Mouse (Mus musculus) CH12.LX (cell line): ENCODE results near the gene Dnm2. TPM values are rescaled to one million over a fixed set of nuclear protein-coding genes. Genes with fewer than 3 reads are reported as not detected.

Source experiments
- DNase-seq: peaks from one replicate; pipeline ENCODE4 v3.0.0-alpha.2; 2013; ENCODE audit errors: extremely low read depth
- H3K27ac ChIP-seq: 2 replicates; pipeline ENCODE4 v1.5.1; 2012; ENCODE audit warnings: low read depth, mild to moderate bottlenecking, control low read depth, moderate library complexity; ENCODE audit not compliant: insufficient read depth
- H3K27me3 ChIP-seq: replicated peaks from 2 replicates; pipeline ENCODE3; 2012; ENCODE audit warnings: inconsistent platforms
- H3K36me3 ChIP-seq, 2 experiments: replicated peaks in 1 of 2; 2 replicates each; pipeline versions ENCODE3 to v1.6.1; 2012; ENCODE audit warnings: inconsistent platforms in 1 of 2, low read length in 1 of 2, mild to moderate bottlenecking in 1 of 2, mixed read lengths in 1 of 2, moderate library complexity in 1 of 2; ENCODE audit not compliant: control insufficient read depth in 1 of 2, insufficient read depth in 1 of 2
- H3K4me1 ChIP-seq, 2 experiments: 2 replicates each; pipeline ENCODE4 v1.6.1; 2012; ENCODE audit warnings: inconsistent platforms in 1 of 2, moderate library complexity in 1 of 2; ENCODE audit not compliant: insufficient read depth in 2 of 2, control insufficient read depth in 1 of 2
- H3K4me2 ChIP-seq: 2 replicates; pipeline ENCODE4 v1.6.1; 2012; ENCODE audit warnings: low read depth, mild to moderate bottlenecking, control low read depth; ENCODE audit not compliant: poor library complexity, insufficient read depth, severe bottlenecking
- H3K4me3 ChIP-seq, 3 experiments: fragments of 150-350 bp in 1 of 3; sonication (generic) in 1 of 3; replicated peaks in 1 of 3; 2 replicates each; pipeline versions ENCODE3 to v1.5.1; 2011 to 2012; ENCODE audit warnings: low read depth in 2 of 3, low read length in 2 of 3, mild to moderate bottlenecking in 2 of 3, moderate library complexity in 2 of 3, control low read depth in 1 of 3, improper control_type of control experiment in 1 of 3, inconsistent platforms in 1 of 3, mixed read lengths in 1 of 3; ENCODE audit not compliant: poor library complexity in 1 of 3
- H3K79me2 ChIP-seq: replicated peaks from 2 replicates; pipeline ENCODE4 v1.6.1; 2012; ENCODE audit warnings: mild to moderate bottlenecking, moderate library complexity; ENCODE audit not compliant: control insufficient read depth, poor library complexity, insufficient read depth, severe bottlenecking; ENCODE audit errors: extremely low read depth
- H3K9ac ChIP-seq: 2 replicates; pipeline ENCODE4 v1.6.1; 2012; ENCODE audit warnings: low read depth, mild to moderate bottlenecking, control low read depth, moderate library complexity; ENCODE audit not compliant: insufficient read depth
- H3K9me3 ChIP-seq: replicated peaks from 2 replicates; pipeline ENCODE3; 2012; ENCODE audit warnings: low read length, inconsistent platforms, mixed read lengths
- CHD1 ChIP-seq: IDR thresholded peaks from 2 replicates; pipeline ENCODE4 v1.6.1; 2012; ENCODE audit warnings: low read depth, low read length, improper control_type of control experiment, inconsistent platforms
- CHD2 ChIP-seq: IDR thresholded peaks from 2 replicates; pipeline ENCODE4 v1.6.1; 2011; ENCODE audit warnings: low read length, improper control_type of control experiment
- CTCF ChIP-seq, 2 experiments: IDR thresholded peaks in 1 of 2; conservative IDR thresholded peaks in 1 of 2; 2 replicates each; pipeline ENCODE4 v1.5.1; 2011 to 2012; ENCODE audit warnings: low read depth in 2 of 2, low read length in 2 of 2, improper control_type of control experiment in 1 of 2, inconsistent platforms in 1 of 2, mild to moderate bottlenecking in 1 of 2, moderate library complexity in 1 of 2
- ELF1 ChIP-seq: IDR thresholded peaks from 2 replicates; pipeline ENCODE4 v1.6.1; 2014; ENCODE audit warnings: low read depth, mild to moderate bottlenecking, inconsistent platforms, low read length, improper control_type of control experiment
- HCFC1 ChIP-seq: IDR thresholded peaks from 2 replicates; pipeline ENCODE4 v1.6.1; 2012; ENCODE audit warnings: low read depth, mild to moderate bottlenecking, inconsistent platforms, low read length, improper control_type of control experiment
- JUN ChIP-seq: IDR thresholded peaks from 2 replicates; pipeline ENCODE4 v1.6.1; 2011; ENCODE audit warnings: low read depth, mild to moderate bottlenecking, low read length, improper control_type of control experiment, moderate library complexity; ENCODE audit not compliant: insufficient read depth
- JUND ChIP-seq: conservative IDR thresholded peaks from 2 replicates; pipeline ENCODE4 v1.6.1; 2011; ENCODE audit warnings: low read depth, low read length, improper control_type of control experiment
- MYC ChIP-seq: IDR thresholded peaks from 2 replicates; pipeline ENCODE4 v1.6.1; 2011; ENCODE audit warnings: low read depth, mild to moderate bottlenecking, improper control_type of control experiment, low read length
- NELFE ChIP-seq: IDR thresholded peaks from 2 replicates; pipeline ENCODE4 v1.6.1; 2011; ENCODE audit warnings: low read depth, low read length, improper control_type of control experiment
- NRF1 ChIP-seq: IDR thresholded peaks from 2 replicates; pipeline ENCODE4 v1.6.1; 2014; ENCODE audit warnings: low read depth, mild to moderate bottlenecking, inconsistent platforms, low read length, improper control_type of control experiment, moderate library complexity
- PAX5 ChIP-seq: IDR thresholded peaks from 2 replicates; pipeline ENCODE4 v1.6.1; 2012; ENCODE audit warnings: low read length, inconsistent platforms, mixed read lengths
- POLR2A ChIP-seq: IDR thresholded peaks from 2 replicates; pipeline ENCODE4 v1.6.1; 2011; ENCODE audit warnings: low read depth, mild to moderate bottlenecking, improper control_type of control experiment, low read length
- RAD21 ChIP-seq: IDR thresholded peaks from 2 replicates; pipeline ENCODE4 v1.6.1; 2011; ENCODE audit warnings: low read depth, mild to moderate bottlenecking, low read length, improper control_type of control experiment, moderate library complexity
- SIN3A ChIP-seq: IDR thresholded peaks from 2 replicates; pipeline ENCODE4 v1.6.1; 2012; ENCODE audit warnings: low read length, improper control_type of control experiment, inconsistent platforms
- SMC3 ChIP-seq: IDR thresholded peaks from 2 replicates; pipeline ENCODE4 v1.6.1; 2011; ENCODE audit warnings: low read depth, low read length, improper control_type of control experiment
- TBP ChIP-seq: conservative IDR thresholded peaks from 2 replicates; pipeline ENCODE4 v1.6.1; 2011; ENCODE audit warnings: low read depth, low read length, improper control_type of control experiment
- UBTF ChIP-seq: IDR thresholded peaks from 2 replicates; pipeline ENCODE4 v1.6.1; 2012; ENCODE audit warnings: low read depth, mild to moderate bottlenecking, inconsistent platforms, low read length, improper control_type of control experiment, moderate library complexity
- USF1 ChIP-seq: IDR thresholded peaks from 2 replicates; pipeline ENCODE4 v1.6.1; 2014; ENCODE audit warnings: low read depth, mild to moderate bottlenecking, inconsistent platforms, low read length, improper control_type of control experiment
- USF2 ChIP-seq: conservative IDR thresholded peaks from 2 replicates; pipeline ENCODE4 v1.6.1; 2011; ENCODE audit warnings: low read depth, low read length, improper control_type of control experiment
- ZC3H11A ChIP-seq: IDR thresholded peaks from 2 replicates; pipeline ENCODE4 v1.6.1; 2012; ENCODE audit warnings: low read depth, mild to moderate bottlenecking, inconsistent platforms, low read length, improper control_type of control experiment
- ZKSCAN1 ChIP-seq: IDR thresholded peaks from 2 replicates; pipeline ENCODE4 v1.6.1; 2012; ENCODE audit warnings: low read depth, inconsistent platforms, low read length, improper control_type of control experiment, borderline replicate concordance
- ZMIZ1 ChIP-seq: IDR thresholded peaks from 2 replicates; pipeline ENCODE4 v1.6.1; 2012; ENCODE audit warnings: low read depth, mild to moderate bottlenecking, inconsistent platforms, low read length, improper control_type of control experiment
- dilution Hi-C: fragments of 300-500 bp; cut with MboI; formaldehyde crosslinking; loops from 2 replicates; pipeline ENCODE4 v1.14.3; 2020; ENCODE audit warnings: low sequenced_read_pairs; ENCODE audit not compliant: extremely low pct_unique_long_range_greater_than_20kb, extremely low pct_ligation_motif_present
- in situ Hi-C: fragments of 300-500 bp; cut with MboI; formaldehyde crosslinking; loops from 3 replicates; pipeline ENCODE4 v1.14.3; 2019; ENCODE audit warnings: low sequenced_read_pairs, low pct_ligation_motif_present, low pct_unique_long_range_greater_than_20kb, mixed read lengths
- polyA plus RNA-seq: library from polyadenylated mRNA; unstranded; fragments of >175 nt; gene quantifications from 2 replicates; pipeline ENCODE4 v1.2.1, GENCODE M21; 2012; ENCODE audit warnings: low read depth; ENCODE audit not compliant: insufficient read length
- total RNA-seq, 2 experiments: library from RNA; depleted of rRNA; stranded (reverse); fragments of 300-350 nt in 1 of 2; fragments of >200 nt in 1 of 2; gene quantifications; 2 replicates each; pipeline ENCODE4 v1.2.3; 2012 to 2014

The Dnm2 gene
- total and polyA plus RNA-seq, 3 experiments: 36.4 to 64.3 (median 55.4) TPM

- in situ Hi-C loops: no loop called here
- Histone ChIP-seq H3K4me2 (no peak overlapping the region), H3K4me1 (peaks cover 15 to 55% of the 10 kb centered on the region in 2 experiments), H3K79me2 (no peaks in the 10 kb centered on the region; the same call in 1 of the 2 replicates), H3K9ac (no peak overlapping the region), H3K36me3 (peaks cover 23 to 71% of the 10 kb centered on the region in 2 experiments), H3K27ac (no peak overlapping the region), H3K9me3 (no peaks in the 10 kb centered on the region), H3K4me3 (no peak overlapping the region), H3K27me3 (no peaks in the 10 kb centered on the region)
- no peak for TF ChIP-seq JUND
- TF ChIP-seq ELF1: no peak
- TF ChIP-seq NELFE: no peak
- no peak for TF ChIP-seq POLR2A
- TF ChIP-seq USF1: no peak
- TF ChIP-seq CHD1: no peak
- TF ChIP-seq NRF1: no peak
- dilution Hi-C loops: no loop called here
- no peak for DNase-seq
Observed at GRCm38 (mm10) chr9:21458821-21459220, 34.1 kb downstream of the Dnm2 start.

GRCm38 (mm10) chr9:21460400-21460940 lies 35.8 kb downstream of the Dnm2 start:
- Histone ChIP-seq H3K4me2 (no peak overlapping the region), H3K27me3 (no peaks in the 10 kb centered on the region), H3K4me1 (peaks cover 15 to 49% of the 10 kb centered on the region in 2 experiments), H3K9me3 (no peaks in the 10 kb centered on the region), H3K36me3 (peaks cover 25 to 79% of the 10 kb centered on the region in 2 experiments), H3K9ac (no peak overlapping the region), H3K27ac (no peak overlapping the region), H3K79me2 (no peaks in the 10 kb centered on the region; the same call in 1 of the 2 replicates), H3K4me3 (no peak overlapping the region)
- in situ Hi-C loops (loop anchor here (5.0 kb wide), 1 partner anchor 33 kb away; no protein-coding TSS in a partner anchor), dilution Hi-C loops (no loop called here)
- no peak for TF ChIP-seq POLR2A
- no peak for TF ChIP-seq JUN
- no peak for TF ChIP-seq ZKSCAN1
- no peak for TF ChIP-seq UBTF
- no peak for TF ChIP-seq HCFC1
- TF ChIP-seq CHD2: no peak
- TF ChIP-seq MYC: no peak
- no peak for TF ChIP-seq CHD1
- TF ChIP-seq NRF1: no peak
- no peak for TF ChIP-seq USF2
- no peak for TF ChIP-seq NELFE
- TF ChIP-seq TBP: no peak
- no peak for TF ChIP-seq ZC3H11A
- no peak for TF ChIP-seq SMC3
- TF ChIP-seq SIN3A: no peak
- no peak for TF ChIP-seq RAD21
- no peak for TF ChIP-seq PAX5
- no peak for TF ChIP-seq CTCF (conservative IDR thresholded peaks at IDR 0.05 in 1 of 2, IDR thresholded peaks at IDR 0.05 in 1 of 2; ENCODE audit: low read depth in 2 of 2, low read length in 2 of 2)
- TF ChIP-seq ZMIZ1: no peak
- DNase-seq: no peak
